Mouse (Mus musculus): Measurements from ENCODE around the gene Tnf. TPM values are rescaled to one million over a fixed set of nuclear protein-coding genes. Genes with fewer than 3 reads are reported as not detected.

Tnf gene
- polyA plus RNA-seq, 1 experiment from 2014 or later: 0.35 TPM

DNA sequence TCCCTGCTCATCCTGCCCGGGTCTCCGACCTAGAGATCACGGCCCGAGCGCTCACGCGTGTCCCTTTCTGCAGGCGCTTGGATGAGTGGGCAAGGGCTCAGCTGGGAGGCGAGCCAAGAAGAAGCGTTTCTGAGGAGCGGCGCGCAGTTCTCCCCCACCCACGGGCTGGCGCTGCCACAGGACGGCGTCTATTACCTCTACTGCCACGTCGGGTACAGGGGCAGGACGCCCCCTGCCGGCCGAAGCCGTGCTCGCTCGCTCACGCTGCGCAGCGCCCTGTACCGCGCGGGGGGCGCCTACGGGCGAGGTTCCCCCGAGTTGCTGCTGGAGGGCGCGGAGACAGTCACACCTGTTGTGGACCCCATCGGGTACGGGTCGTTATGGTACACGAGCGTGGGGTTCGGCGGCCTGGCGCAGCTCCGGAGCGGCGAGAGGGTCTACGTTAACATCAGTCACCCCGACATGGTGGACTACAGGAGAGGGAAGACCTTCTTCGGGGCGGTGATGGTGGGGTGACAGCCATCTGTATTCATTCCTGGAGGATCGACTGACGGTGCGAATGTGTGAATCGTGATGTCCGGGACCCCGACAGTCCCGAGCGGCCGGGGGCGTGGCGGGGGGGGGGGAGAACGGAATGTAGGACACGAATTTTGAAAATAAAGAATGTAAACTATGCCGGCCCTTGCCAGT is 6.0 kb downstream of the Tnf start:
- H3K36me3 ChIP-seq: no peaks in the 10 kb centered on the region
- 2% methylated on average over 66 of the region's 66 CpGs for WGBS (ENCODE audit: insufficient replicate concordance)
- no peak overlapping the region for H3K27ac ChIP-seq
- ATAC-seq (ENCODE audit: low read depth) (peak; percentile 76), DNase-seq (peak; percentile 66)
- peaks cover 35% of the 10 kb centered on the region for H3K4me1 ChIP-seq (replicated peaks)
- H3K9me3 ChIP-seq (replicated peaks): no peaks in the 10 kb centered on the region
- peak overlapping the region; percentile 57 for H3K4me3 ChIP-seq (replicated peaks)
- H3K27me3 ChIP-seq: peaks cover 57% of the 10 kb centered on the region
- H3K9ac ChIP-seq: peak overlapping the region; percentile 62
- peak overlapping the region; percentile 80 for H3K4me2 ChIP-seq

DNA sequence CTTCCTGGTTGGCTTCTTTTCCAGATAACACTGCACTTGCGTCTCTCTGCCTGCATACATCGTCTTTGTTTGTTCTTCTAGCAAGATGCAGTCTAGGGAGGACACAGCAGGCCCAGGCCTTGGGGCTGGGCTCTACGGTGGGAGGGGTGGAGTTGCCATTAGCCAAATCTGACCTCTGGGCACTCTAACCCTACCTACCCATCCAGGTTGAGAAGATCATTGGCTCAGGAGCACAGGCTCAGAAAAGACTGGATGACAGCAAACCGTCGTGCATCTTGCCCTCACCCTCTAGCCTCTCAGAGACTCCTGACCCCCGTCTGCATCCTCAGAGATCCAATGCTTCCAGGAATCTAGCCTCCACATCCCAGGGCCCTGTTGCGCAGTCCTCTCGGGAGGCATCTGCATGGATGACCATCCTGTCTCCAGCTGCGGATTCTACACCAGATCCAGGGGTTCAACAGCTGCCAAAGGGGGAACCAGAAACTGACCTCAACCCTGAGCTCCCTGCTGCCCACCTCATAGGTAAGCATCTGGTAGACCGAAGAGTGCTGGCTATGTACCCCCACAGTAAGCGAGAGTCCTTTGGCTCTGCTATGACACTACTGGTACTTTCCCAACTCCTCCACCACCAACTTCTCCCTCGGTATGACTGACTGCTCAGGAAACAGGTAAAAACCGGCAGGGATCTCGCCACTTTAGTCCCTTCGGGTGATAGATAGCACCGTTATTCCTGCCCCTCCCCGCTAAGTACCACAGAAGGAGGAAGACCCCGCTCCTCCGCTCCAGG is 6.8 kb downstream of the Tnf start:
- H3K9ac ChIP-seq: peak overlapping the region; percentile 62
- H3K4me2 ChIP-seq: peak overlapping the region; percentile 80
- H3K4me1 ChIP-seq (replicated peaks): peaks cover 34% of the 10 kb centered on the region
- no peaks in the 10 kb centered on the region for H3K36me3 ChIP-seq
- 0 out of 2 replicates have a peak, but pooled peaks have one; percentile 17 for ATAC-seq (ENCODE audit: low read depth)
- no peak for DNase-seq
- H3K27me3 ChIP-seq: peaks cover 51% of the 10 kb centered on the region
- H3K4me3 ChIP-seq (replicated peaks): peak overlapping the region; percentile 57
- no peaks in the 10 kb centered on the region for H3K9me3 ChIP-seq (replicated peaks)
- WGBS (ENCODE audit: insufficient replicate concordance): 35% methylated on average over 19 of the region's 19 CpGs
- no peak overlapping the region for H3K27ac ChIP-seq

DNA sequence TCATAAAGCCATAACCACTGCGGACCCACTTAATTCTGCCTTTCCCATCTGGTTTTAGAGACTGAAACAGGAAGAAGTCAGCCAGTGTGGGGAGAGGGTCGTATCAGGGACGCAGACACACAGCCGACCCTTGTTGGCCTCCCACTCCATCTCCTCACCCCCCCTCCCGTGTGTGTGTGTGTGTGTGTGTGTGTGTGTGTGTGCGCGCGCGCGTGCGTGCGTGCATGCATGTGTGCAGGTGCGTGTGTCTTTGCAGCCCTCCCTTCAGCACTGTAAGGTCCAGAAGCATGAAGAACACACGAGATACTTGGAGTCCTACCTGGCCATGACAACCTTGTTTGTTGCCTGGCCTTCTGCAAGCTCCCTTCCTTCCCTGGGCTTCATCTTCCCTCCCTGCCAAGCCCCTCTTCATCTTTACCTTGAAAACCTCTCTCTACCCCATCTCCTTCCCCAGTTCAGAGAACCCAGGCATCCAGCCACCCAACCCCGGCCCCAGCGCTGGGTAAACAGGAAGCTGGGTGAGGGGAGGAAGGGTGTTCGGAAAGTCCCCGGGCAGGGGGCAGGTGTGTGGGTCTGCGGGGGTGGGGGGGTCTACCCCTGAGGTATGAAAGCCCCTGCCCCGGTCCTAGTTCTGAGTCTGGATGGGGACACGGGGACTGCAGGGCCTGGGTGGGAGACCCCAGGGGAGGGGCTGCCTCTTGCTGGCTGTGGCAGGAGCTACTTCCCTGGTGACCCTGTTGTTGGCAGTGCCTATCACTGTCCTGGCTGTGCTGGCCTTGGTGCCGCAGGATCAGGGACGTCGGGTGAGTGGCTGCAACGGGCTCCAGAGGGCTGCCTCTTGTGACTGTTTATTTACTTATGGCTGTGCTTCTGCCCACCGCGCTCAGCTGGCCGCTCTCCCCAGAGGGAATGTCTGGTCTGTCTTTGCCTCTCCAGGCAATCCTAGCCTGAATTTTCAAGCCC is 7.6 kb downstream of the Tnf start, which contains the start of gene Ltb:
Gene Ltb, plus strand, starts transcription at position 559 of the 963 bp plus-strand sequence.
- peak within 1 kb of the TSS; percentile 62 for H3K9ac ChIP-seq
- H3K9me3 ChIP-seq (replicated peaks): no peaks in the 10 kb centered on the region
- 50% methylated on average over 28 of the region's 28 CpGs for WGBS (ENCODE audit: insufficient replicate concordance)
- no peaks in the 10 kb centered on the region for H3K36me3 ChIP-seq
- H3K4me1 ChIP-seq (replicated peaks): peaks cover 42% of the 10 kb centered on the region
- DNase-seq (no peak), ATAC-seq (ENCODE audit: low read depth) (0 out of 2 replicates have a peak, but pooled peaks have one; percentile 10)
- H3K4me3 ChIP-seq (replicated peaks): peak within 1 kb of the TSS; percentile 57
- peak within 1 kb of the TSS; percentile 80 for H3K4me2 ChIP-seq
- H3K27ac ChIP-seq: no peak within 1 kb of the TSS
- peaks cover 42% of the 10 kb centered on the region for H3K27me3 ChIP-seq

DNA sequence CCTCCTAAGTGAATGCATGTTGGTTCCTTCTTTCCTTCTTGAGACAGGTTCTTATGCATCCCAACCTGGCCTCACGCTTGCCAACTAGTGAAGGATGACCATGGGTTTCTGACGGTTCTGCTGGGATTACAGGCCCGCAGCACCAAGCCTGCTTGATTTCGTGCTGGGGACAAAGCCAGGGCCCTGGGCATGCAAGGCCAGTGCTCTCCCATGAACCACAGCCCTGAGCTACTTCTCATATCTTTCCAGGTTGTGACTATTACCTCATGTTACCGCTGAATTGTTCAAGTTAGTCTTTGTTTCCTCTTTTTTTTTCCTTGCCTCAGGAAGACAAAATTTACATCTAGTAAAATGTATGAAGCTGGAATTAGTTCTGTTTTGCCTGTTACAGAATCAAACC is 8.9 kb downstream of the Tnf start:
- no peak overlapping the region for H3K9ac ChIP-seq
- peaks cover 45% of the 10 kb centered on the region for H3K4me1 ChIP-seq (replicated peaks)
- H3K4me2 ChIP-seq: no peak overlapping the region
- DNase-seq (no peak), ATAC-seq (ENCODE audit: low read depth) (no peak)
- WGBS (ENCODE audit: insufficient replicate concordance): 49% methylated on average over 5 of the region's 5 CpGs
- 0 out of 2 replicates have a peak overlapping the region, but pooled peaks have one; percentile 0 for H3K27ac ChIP-seq
- no peaks in the 10 kb centered on the region for H3K36me3 ChIP-seq
- H3K27me3 ChIP-seq: peaks cover 35% of the 10 kb centered on the region
- no peaks in the 10 kb centered on the region for H3K9me3 ChIP-seq (replicated peaks)
- no peak overlapping the region for H3K4me3 ChIP-seq (replicated peaks)

DNA sequence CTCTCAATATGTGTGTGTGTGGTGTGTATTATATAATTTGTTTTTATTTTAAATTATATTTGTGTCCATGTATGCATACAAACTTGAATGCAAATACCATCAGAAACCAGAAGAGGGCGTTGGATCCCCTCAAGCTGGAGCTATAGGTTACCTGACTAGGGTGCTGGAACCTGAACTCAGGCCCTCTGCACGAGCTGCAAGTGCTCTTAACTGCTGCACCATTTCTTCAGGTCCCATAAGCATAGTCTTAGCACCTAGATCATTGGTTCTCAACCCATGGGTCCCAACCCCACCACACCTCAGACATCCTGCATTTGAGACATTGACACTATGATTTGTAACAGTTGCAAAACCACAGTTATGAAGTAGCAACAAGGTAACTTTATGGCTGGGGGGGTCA is 10.1 kb downstream of the Tnf start:
- Histone ChIP-seq H3K36me3 (no peaks in the 10 kb centered on the region), H3K4me2 (no peak overlapping the region), H3K4me3 (replicated peaks) (no peak overlapping the region), H3K27ac (no peak overlapping the region), H3K9me3 (replicated peaks) (no peaks in the 10 kb centered on the region), H3K4me1 (replicated peaks) (peaks cover 46% of the 10 kb centered on the region), H3K9ac (no peak overlapping the region), H3K27me3 (peaks cover 31% of the 10 kb centered on the region)
- 53% methylated on average over 2 of the region's 2 CpGs for WGBS (ENCODE audit: insufficient replicate concordance)
- ATAC-seq (ENCODE audit: low read depth) (no peak), DNase-seq (no peak)

DNA sequence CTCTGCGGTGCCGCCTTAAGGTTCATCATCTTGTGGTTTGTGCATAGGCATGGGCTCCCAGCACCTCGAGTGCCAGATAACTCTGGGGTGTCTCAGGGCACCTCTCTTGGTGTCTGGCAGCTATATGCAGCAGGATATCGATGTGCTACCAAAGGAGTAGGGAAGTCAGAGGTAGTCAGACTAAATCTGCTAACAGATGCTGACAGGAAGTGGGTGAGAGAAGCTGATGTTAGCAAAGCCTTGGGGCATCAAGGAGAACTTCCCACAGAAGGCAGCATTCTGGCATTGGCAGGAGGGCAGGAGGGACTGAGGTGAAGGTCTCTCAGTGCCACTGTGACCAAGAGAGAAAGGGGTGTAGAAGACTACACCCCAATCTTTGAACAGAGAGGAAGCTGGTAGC is 11.7 kb downstream of the Tnf start:
- Histone ChIP-seq H3K36me3 (no peaks in the 10 kb centered on the region), H3K9ac (no peak overlapping the region), H3K4me3 (replicated peaks) (no peak overlapping the region), H3K9me3 (replicated peaks) (no peaks in the 10 kb centered on the region), H3K4me2 (0 out of 2 replicates have a peak overlapping the region, but pooled peaks have one; percentile 28), H3K27ac (peak overlapping the region; percentile 76; the same call in 1 of the 2 replicates), H3K27me3 (peaks cover 14% of the 10 kb centered on the region), H3K4me1 (replicated peaks) (peaks cover 44% of the 10 kb centered on the region)
- DNase-seq (no peak), ATAC-seq (ENCODE audit: low read depth) (no peak)
- 11% methylated on average over 4 of the region's 4 CpGs for WGBS (ENCODE audit: insufficient replicate concordance)

DNA sequence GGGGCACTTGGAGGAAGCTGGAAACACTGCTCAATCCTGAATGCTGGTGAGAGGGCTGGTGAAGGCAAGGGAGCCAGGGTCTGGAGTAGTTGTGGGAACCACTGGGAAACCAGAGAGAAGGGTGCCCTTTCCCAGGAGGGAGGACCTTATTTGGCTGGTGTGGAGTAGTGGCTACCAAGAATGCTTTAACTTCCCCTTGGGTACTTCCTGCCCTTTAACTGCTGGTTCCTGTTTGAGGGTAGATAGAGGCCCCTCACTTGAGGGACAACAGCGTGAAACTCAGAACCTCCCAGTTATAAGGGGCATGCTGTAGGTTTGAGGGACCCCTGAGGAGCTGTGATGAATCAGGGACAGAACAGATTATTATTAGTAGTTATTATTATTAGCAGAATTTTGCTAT is 12.6 kb downstream of the Tnf start:
- peaks cover 38% of the 10 kb centered on the region for H3K4me1 ChIP-seq (replicated peaks)
- no peak for ATAC-seq (ENCODE audit: low read depth)
- H3K27ac ChIP-seq: peak overlapping the region; percentile 76
- no peak for DNase-seq
- no peaks in the 10 kb centered on the region for H3K36me3 ChIP-seq
- 6% methylated on average over 1 of the region's 1 CpGs for WGBS (ENCODE audit: insufficient replicate concordance)
- H3K9ac ChIP-seq: no peak overlapping the region
- H3K4me3 ChIP-seq (replicated peaks): no peak overlapping the region
- peaks cover 5% of the 10 kb centered on the region for H3K27me3 ChIP-seq
- H3K9me3 ChIP-seq (replicated peaks): no peaks in the 10 kb centered on the region
- 0 out of 2 replicates have a peak overlapping the region, but pooled peaks have one; percentile 28 for H3K4me2 ChIP-seq

DNA sequence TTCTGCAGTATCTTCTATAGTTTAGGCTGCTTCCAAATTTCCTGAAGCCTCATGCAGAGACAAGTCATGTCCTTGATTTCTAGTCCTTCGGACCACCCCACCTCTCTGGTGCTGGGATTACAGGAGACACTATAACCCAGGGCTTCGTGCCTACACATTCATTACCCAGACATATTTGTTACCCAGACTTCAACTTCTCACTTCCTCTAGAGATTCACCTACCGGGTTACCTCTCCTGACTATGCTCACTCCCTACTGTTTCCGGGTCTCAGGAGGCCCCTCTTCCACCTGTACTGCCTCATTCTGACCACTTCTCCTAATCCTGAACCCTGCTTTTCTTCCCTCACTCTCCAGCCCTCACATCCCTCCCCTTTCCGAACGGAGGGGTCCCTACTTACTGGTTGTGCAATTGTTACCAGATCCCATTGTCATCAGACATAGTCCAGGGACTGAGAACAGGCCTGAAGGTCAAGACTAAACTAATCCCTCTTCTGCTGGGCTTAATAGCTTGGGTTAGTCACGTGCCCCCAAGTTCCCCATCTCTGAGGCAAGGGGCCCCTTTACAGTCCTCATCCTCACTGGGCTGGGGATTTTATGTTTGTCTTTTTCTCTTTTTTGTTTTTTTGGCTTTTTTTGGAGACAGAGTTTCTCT is 13.7 kb downstream of the Tnf start, which contains the start of gene Lst1:
Gene Lst1, minus strand, starts transcription at position 481 of the 652 bp plus-strand sequence.
- Histone ChIP-seq H3K4me3 (replicated peaks) (peak within 1 kb of the TSS; percentile 19), H3K4me2 (peak within 1 kb of the TSS; percentile 11), H3K27ac (peak within 1 kb of the TSS; percentile 76), H3K9ac (0 out of 2 replicates have a peak within 1 kb of the TSS, but pooled peaks have one; percentile 2), H3K36me3 (no peaks in the 10 kb centered on the region), H3K27me3 (no peaks in the 10 kb centered on the region), H3K9me3 (replicated peaks) (no peaks in the 10 kb centered on the region), H3K4me1 (replicated peaks) (peaks cover 33% of the 10 kb centered on the region)
- ATAC-seq (ENCODE audit: low read depth) (no peak), DNase-seq (no peak)
- 34% methylated on average over 7 of the region's 7 CpGs for WGBS (ENCODE audit: insufficient replicate concordance)

DNA sequence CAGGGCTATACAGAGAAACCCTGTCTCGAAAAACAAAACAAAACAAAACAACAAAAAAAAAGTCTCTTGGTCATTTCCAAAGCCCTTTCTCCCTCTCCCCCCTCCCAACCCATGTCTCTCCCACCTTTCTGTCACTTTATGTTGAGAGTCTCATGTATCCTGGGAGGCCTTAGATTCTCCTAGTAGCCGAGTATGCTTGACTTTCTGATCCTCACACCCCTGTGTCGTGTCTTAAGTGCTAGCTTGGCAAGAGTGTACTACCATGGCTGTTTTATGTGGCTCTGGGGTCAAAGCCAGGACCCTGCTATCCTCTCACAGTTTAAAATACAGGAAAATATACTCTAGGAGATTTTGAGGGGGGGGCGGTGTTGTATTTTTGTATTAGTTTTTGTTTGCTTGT is 14.5 kb downstream of the Tnf start:
- Histone ChIP-seq H3K4me3 (replicated peaks) (peak overlapping the region; percentile 19), H3K9me3 (replicated peaks) (no peaks in the 10 kb centered on the region), H3K4me2 (peak overlapping the region; percentile 11), H3K27me3 (no peaks in the 10 kb centered on the region), H3K9ac (no peak overlapping the region), H3K27ac (peak overlapping the region; percentile 73), H3K4me1 (replicated peaks) (peaks cover 33% of the 10 kb centered on the region), H3K36me3 (no peaks in the 10 kb centered on the region)
- no peak for ATAC-seq (ENCODE audit: low read depth)
- no peak for DNase-seq
- WGBS (ENCODE audit: insufficient replicate concordance): 52% methylated on average over 4 of the region's 4 CpGs

DNA sequence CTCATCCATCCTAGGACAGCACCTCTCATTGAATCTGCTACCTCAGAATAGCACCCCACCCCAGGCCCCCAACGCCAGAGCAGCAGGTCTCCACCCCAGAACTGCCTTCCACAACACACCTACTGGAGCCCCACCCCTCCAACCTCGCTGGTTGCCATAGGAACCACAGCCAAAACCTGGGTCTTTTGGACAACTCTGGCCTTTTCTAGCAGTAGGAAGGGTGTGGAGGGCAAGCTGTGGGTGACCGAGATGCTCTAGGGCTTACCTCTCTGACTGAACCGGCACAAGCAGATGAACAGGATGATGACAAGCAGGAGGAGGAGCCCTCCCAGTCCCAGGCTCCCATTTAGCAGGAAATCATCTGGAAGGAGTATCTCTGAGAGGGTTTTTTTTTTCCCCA is 15.1 kb downstream of the Tnf start:
- H3K9ac ChIP-seq: 0 out of 2 replicates have a peak overlapping the region, but pooled peaks have one; percentile 53
- no peaks in the 10 kb centered on the region for H3K9me3 ChIP-seq (replicated peaks)
- H3K27me3 ChIP-seq: no peaks in the 10 kb centered on the region
- DNase-seq: no peak
- H3K4me1 ChIP-seq (replicated peaks): peaks cover 33% of the 10 kb centered on the region
- H3K4me3 ChIP-seq (replicated peaks): peak overlapping the region; percentile 55
- WGBS (ENCODE audit: insufficient replicate concordance): 3% methylated on average over 4 of the region's 4 CpGs
- peak overlapping the region; percentile 67 for H3K4me2 ChIP-seq
- no peak for ATAC-seq (ENCODE audit: low read depth)
- H3K36me3 ChIP-seq: no peaks in the 10 kb centered on the region
- H3K27ac ChIP-seq: peak overlapping the region; percentile 58
